30 mouse cellular contexts compared by ENCODE assay signal in genomic region chr9:95612246-95612768, GRCm38 (mm10). TPM values are rescaled to one million over a fixed set of nuclear protein-coding genes. Genes with fewer than 3 reads are reported as not detected.
"Had no signal": no experiment of that assay in that cellular context is flagged by ENCODE, and none has a peak within 500 bp of the region (broad histone marks: within the 10 kb centered on the region; RNA-seq: fewer than 3 reads in every experiment).

No protein-coding gene starts in this region.

- H3K9me3 ChIP-seq: heart, embryonic 13.5 days; heart, embryonic 15.5 days; hindbrain, embryonic 10.5 days; hindbrain, embryonic 12.5 days; intestine, embryonic 15.5 days; limb, embryonic 10.5 days; limb, embryonic 12.5 days; liver, embryonic 13.5 days; liver, embryonic 15.5 days had no signal

- H3K36me3 ChIP-seq: heart, embryonic 13.5 days; heart, embryonic 15.5 days; hindbrain, embryonic 10.5 days; hindbrain, embryonic 12.5 days; intestine, embryonic 15.5 days; limb, embryonic 10.5 days; limb, embryonic 12.5 days; liver, embryonic 13.5 days; liver, embryonic 15.5 days had no signal

- H3K27ac ChIP-seq: gastrocnemius, adult 2 months; heart, adult 2 months; heart, embryonic 13.5 days; heart, embryonic 15.5 days; hindbrain, embryonic 10.5 days; hindbrain, embryonic 12.5 days; hindbrain, embryonic 14.5 days; intestine, embryonic 15.5 days; layer of hippocampus, adult 2 months; left cerebral cortex, adult 2 months; limb, embryonic 10.5 days; limb, embryonic 12.5 days; liver, embryonic 13.5 days; liver, embryonic 15.5 days had no signal

- H3K27me3 ChIP-seq: heart, embryonic 13.5 days; heart, embryonic 15.5 days; hindbrain, embryonic 12.5 days; intestine, embryonic 15.5 days; limb, embryonic 12.5 days; liver, embryonic 13.5 days; liver, embryonic 15.5 days had no signal

- H3K4me1 ChIP-seq: heart, embryonic 13.5 days; heart, embryonic 15.5 days; intestine, embryonic 15.5 days; liver, embryonic 13.5 days; liver, embryonic 15.5 days had no signal

- H3K4me3 ChIP-seq: gastrocnemius, adult 2 months; heart, adult 2 months; heart, embryonic 13.5 days; heart, embryonic 15.5 days; hindbrain, embryonic 10.5 days; hindbrain, embryonic 12.5 days; intestine, embryonic 15.5 days; layer of hippocampus, adult 2 months; left cerebral cortex, adult 2 months; limb, embryonic 10.5 days; limb, embryonic 12.5 days; liver, embryonic 13.5 days; liver, embryonic 15.5 days had no signal

- H3K4me2 ChIP-seq: heart, embryonic 11.5 days; heart, embryonic 13.5 days; heart, embryonic 15.5 days; hindbrain, embryonic 12.5 days; hindbrain, embryonic 14.5 days; intestine, embryonic 15.5 days; limb, embryonic 12.5 days; liver, embryonic 11.5 days; liver, embryonic 13.5 days; liver, embryonic 15.5 days had no signal

- ATAC-seq: hindbrain, embryonic 16.5 days; inflammation-experienced regulatory T-cells, adult 6 months; intestine, embryonic 15.5 days; intestine, postnatal 0 days; liver, postnatal 0 days had no signal

- H3K9ac ChIP-seq: heart, embryonic 13.5 days; heart, embryonic 15.5 days; hindbrain, embryonic 12.5 days; hindbrain, embryonic 14.5 days; intestine, embryonic 15.5 days; limb, embryonic 12.5 days; liver, embryonic 13.5 days; liver, embryonic 15.5 days; liver, postnatal 0 days had no signal

- DNase-seq: gastrocnemius, adult 2 months; gastrocnemius, postnatal 10 days; gastrocnemius, postnatal 25 days; heart, adult 2 months; heart, postnatal 14 days; heart, postnatal 4 days; kidney, adult 8-10 months; kidney, postnatal 10 days; kidney, postnatal 25 days; kidney, postnatal 4 days; liver; liver, embryonic 13.5 days; liver, postnatal 0 days had no signal

RNA-seq across cellular contexts. Expression of gene Pcolce2, which starts 25.1 kb away (rescaled TPM):
- total RNA-seq: granulocyte monocyte progenitor cell, adult 5-6 weeks had no signal

RNA-seq across cellular contexts. Expression of gene Paqr9, which starts 52.9 kb away (rescaled TPM):
- polyA plus RNA-seq: inflammation-experienced regulatory T-cells, adult 6 months had no signal
